Mouse (Mus musculus): ENCODE results near the gene Bcl2l1. TPM values are rescaled to one million over a fixed set of nuclear protein-coding genes. Genes with fewer than 3 reads are reported as not detected.

Bcl2l1 gene
- polyA plus RNA-seq, 1 experiment from 2014 or later, result 135 TPM

GRCm38 (mm10) chr2:152737306-152738221, 94.0 kb downstream of the Bcl2l1 start:
- Histone ChIP-seq H3K9me3 (ENCODE audit: control insufficient read depth, low read length) (no peaks in the 10 kb centered on the region), H3K4me2 (ENCODE audit: low read depth, low read length, severe bottlenecking) (peak overlapping the region; percentile 94), H3K4me3 (ENCODE audit: low read depth, low read length) (peak overlapping the region; percentile 58), H3K36me3 (ENCODE audit: control insufficient read depth, insufficient read depth, low read length) (no peaks in the 10 kb centered on the region), H3K4me1 (replicated peaks; ENCODE audit: control insufficient read depth, insufficient read depth, low read length) (peaks cover 28% of the 10 kb centered on the region), H3K9ac (ENCODE audit: low read length) (peak overlapping the region; percentile 80), H3K27ac (ENCODE audit: low read depth, low read length) (peak overlapping the region; percentile 41; the same call in 1 of the 2 replicates), H3K27me3 (ENCODE audit: control insufficient read depth, insufficient read depth, low read length) (peaks cover 5% of the 10 kb centered on the region)
- 19% methylated on average over 10 of the region's 10 CpGs for WGBS
- peak; percentile 59 for DNase-seq (ENCODE audit: low spot score)
- ATAC-seq (replicated peaks; ENCODE audit: low FRiP score), result no peak

GRCm38 (mm10) chr2:152736748-152737147, 94.8 kb downstream of the Bcl2l1 start:
- WGBS, result under 1% methylated on average over 22 of the region's 22 CpGs
- Histone ChIP-seq H3K4me1 (replicated peaks; ENCODE audit: control insufficient read depth, insufficient read depth, low read length) (peaks cover 28% of the 10 kb centered on the region), H3K9me3 (ENCODE audit: control insufficient read depth, low read length) (no peaks in the 10 kb centered on the region), H3K27ac (ENCODE audit: low read depth, low read length) (peak overlapping the region; percentile 67), H3K4me3 (ENCODE audit: low read depth, low read length) (peak overlapping the region; percentile 58), H3K36me3 (ENCODE audit: control insufficient read depth, insufficient read depth, low read length) (no peaks in the 10 kb centered on the region), H3K27me3 (ENCODE audit: control insufficient read depth, insufficient read depth, low read length) (peaks cover 5% of the 10 kb centered on the region), H3K9ac (ENCODE audit: low read length) (peak overlapping the region; percentile 80), H3K4me2 (ENCODE audit: low read depth, low read length, severe bottlenecking) (peak overlapping the region; percentile 94)
- no peak for ATAC-seq (replicated peaks; ENCODE audit: low FRiP score)
- peak; percentile 73 for DNase-seq (ENCODE audit: low spot score)

GRCm38 (mm10) chr2:152736090-152736601, 95.4 kb downstream of the Bcl2l1 start, which contains the start of gene Id1:
TSS of gene Id1 (plus strand) at chr2:152736251.
- Histone ChIP-seq H3K4me1 (replicated peaks; ENCODE audit: control insufficient read depth, insufficient read depth, low read length) (peaks cover 28% of the 10 kb centered on the region), H3K36me3 (ENCODE audit: control insufficient read depth, insufficient read depth, low read length) (no peaks in the 10 kb centered on the region), H3K27ac (ENCODE audit: low read depth, low read length) (peak within 1 kb of the TSS; percentile 81), H3K4me2 (ENCODE audit: low read depth, low read length, severe bottlenecking) (peak within 1 kb of the TSS; percentile 94), H3K27me3 (ENCODE audit: control insufficient read depth, insufficient read depth, low read length) (peaks cover 5% of the 10 kb centered on the region), H3K4me3 (ENCODE audit: low read depth, low read length) (peak within 1 kb of the TSS; percentile 58), H3K9me3 (ENCODE audit: control insufficient read depth, low read length) (no peaks in the 10 kb centered on the region), H3K9ac (ENCODE audit: low read length) (peak within 1 kb of the TSS; percentile 80)
- DNase-seq (ENCODE audit: low spot score) (peak; percentile 90), ATAC-seq (replicated peaks; ENCODE audit: low FRiP score) (peak; percentile 76)
- WGBS, result under 1% methylated on average over 28 of the region's 28 CpGs

GRCm38 (mm10) chr2:152734984-152735383, 96.5 kb downstream of the Bcl2l1 start:
- Histone ChIP-seq H3K4me1 (replicated peaks; ENCODE audit: control insufficient read depth, insufficient read depth, low read length) (peaks cover 26% of the 10 kb centered on the region), H3K27me3 (ENCODE audit: control insufficient read depth, insufficient read depth, low read length) (peaks cover 5% of the 10 kb centered on the region), H3K4me2 (ENCODE audit: low read depth, low read length, severe bottlenecking) (peak overlapping the region; percentile 94), H3K9me3 (ENCODE audit: control insufficient read depth, low read length) (no peaks in the 10 kb centered on the region), H3K9ac (ENCODE audit: low read length) (peak overlapping the region; percentile 50; the same call in 1 of the 2 replicates), H3K36me3 (ENCODE audit: control insufficient read depth, insufficient read depth, low read length) (no peaks in the 10 kb centered on the region), H3K4me3 (ENCODE audit: low read depth, low read length) (peak overlapping the region; percentile 58), H3K27ac (ENCODE audit: low read depth, low read length) (peak overlapping the region; percentile 81; the same call in 1 of the 2 replicates)
- ATAC-seq (replicated peaks; ENCODE audit: low FRiP score) (peak; percentile 89), DNase-seq (ENCODE audit: low spot score) (peak; percentile 98)
- WGBS, result under 1% methylated on average over 27 of the region's 28 CpGs

- Histone ChIP-seq H3K9ac (ENCODE audit: low read length) (peak overlapping the region; percentile 47; the same call in 1 of the 2 replicates), H3K27me3 (ENCODE audit: control insufficient read depth, insufficient read depth, low read length) (peaks cover 5% of the 10 kb centered on the region), H3K4me1 (replicated peaks; ENCODE audit: control insufficient read depth, insufficient read depth, low read length) (peaks cover 26% of the 10 kb centered on the region), H3K9me3 (ENCODE audit: control insufficient read depth, low read length) (no peaks in the 10 kb centered on the region), H3K4me3 (ENCODE audit: low read depth, low read length) (peak overlapping the region; percentile 58), H3K36me3 (ENCODE audit: control insufficient read depth, insufficient read depth, low read length) (no peaks in the 10 kb centered on the region), H3K27ac (ENCODE audit: low read depth, low read length) (no peak overlapping the region), H3K4me2 (ENCODE audit: low read depth, low read length, severe bottlenecking) (peak overlapping the region; percentile 94)
- no peak; the same call in 1 of the 2 replicates for ATAC-seq (replicated peaks; ENCODE audit: low FRiP score)
- DNase-seq (ENCODE audit: low spot score), result no peak
- 14% methylated on average over 10 of the region's 10 CpGs for WGBS
These were observed 97.0 kb downstream of the Bcl2l1 start for GRCm38 (mm10) chr2:152734501-152734900.

GRCm38 (mm10) chr2:152733201-152733600, 98.3 kb downstream of the Bcl2l1 start:
- 92% methylated on average over 2 of the region's 2 CpGs for WGBS
- Histone ChIP-seq H3K4me3 (ENCODE audit: low read depth, low read length) (no peak overlapping the region), H3K4me1 (replicated peaks; ENCODE audit: control insufficient read depth, insufficient read depth, low read length) (peaks cover 20% of the 10 kb centered on the region)

More at GRCm38 (mm10) chr2:152733201-152733600, 98.3 kb downstream of the Bcl2l1 start:
- Histone ChIP-seq H3K27me3 (ENCODE audit: control insufficient read depth, insufficient read depth, low read length) (peaks cover 4% of the 10 kb centered on the region), H3K36me3 (ENCODE audit: control insufficient read depth, insufficient read depth, low read length) (no peaks in the 10 kb centered on the region), H3K27ac (ENCODE audit: low read depth, low read length) (no peak overlapping the region), H3K9me3 (ENCODE audit: control insufficient read depth, low read length) (no peaks in the 10 kb centered on the region), H3K9ac (ENCODE audit: low read length) (no peak overlapping the region), H3K4me2 (ENCODE audit: low read depth, low read length, severe bottlenecking) (no peak overlapping the region)
- ATAC-seq (replicated peaks; ENCODE audit: low FRiP score), result no peak
- DNase-seq (ENCODE audit: low spot score), result no peak

Small RNA genes within 50 kb of the gene (microRNA-seq; reads per million reads assigned to microRNA genes)
- not detected for gene Gm23802 (ENCODE audit: insufficient number of aligned reads)
- 6.7 reads per million for gene Mir5622 (ENCODE audit: insufficient number of aligned reads)

Other genes starting within 250 kb of the Bcl2l1 start
- gene Defb45, start 232.3 kb downstream of the Bcl2l1 start, polyA plus RNA-seq (2014; fragmentation: Nextera tagmentation; extraction: Ambion mirVana), result not detected in 2 replicates
- not detected in 2 replicates for gene Defb36, start 227.4 kb downstream of the Bcl2l1 start, polyA plus RNA-seq (2014; fragmentation: Nextera tagmentation; extraction: Ambion mirVana)
- not detected in 2 replicates for gene Defb25, start 208.7 kb downstream of the Bcl2l1 start, polyA plus RNA-seq (2014; fragmentation: Nextera tagmentation; extraction: Ambion mirVana)
- 0.21 and 0.32 TPM in 2 replicates for gene Rem1, start 204.8 kb downstream of the Bcl2l1 start, polyA plus RNA-seq (2014; fragmentation: Nextera tagmentation; extraction: Ambion mirVana)
- 110 and 112 TPM in 2 replicates for gene H13, start 162.3 kb downstream of the Bcl2l1 start, polyA plus RNA-seq (2014; fragmentation: Nextera tagmentation; extraction: Ambion mirVana)
- gene Mcts2, start 144.7 kb downstream of the Bcl2l1 start, polyA plus RNA-seq (2014; fragmentation: Nextera tagmentation; extraction: Ambion mirVana), result 37.9 and 39.5 TPM in 2 replicates
- gene Id1, start 95.5 kb downstream of the Bcl2l1 start, polyA plus RNA-seq (2014; fragmentation: Nextera tagmentation; extraction: Ambion mirVana), result 51.1 and 53.1 TPM in 2 replicates
- 4.6 and 5.5 TPM in 2 replicates for gene Cox4i2, start 77.6 kb downstream of the Bcl2l1 start, polyA plus RNA-seq (2014; fragmentation: Nextera tagmentation; extraction: Ambion mirVana)
- 168 and 185 TPM in 2 replicates for gene Tpx2, start 16.2 kb upstream of the Bcl2l1 start, polyA plus RNA-seq (2014; fragmentation: Nextera tagmentation; extraction: Ambion mirVana)
- not detected in 2 replicates for gene Mylk2, start 79.6 kb upstream of the Bcl2l1 start, polyA plus RNA-seq (2014; fragmentation: Nextera tagmentation; extraction: Ambion mirVana)
- gene Foxs1, start 101.5 kb upstream of the Bcl2l1 start, polyA plus RNA-seq (2014; fragmentation: Nextera tagmentation; extraction: Ambion mirVana), result 1.4 and 2.3 TPM in 2 replicates
- 0.80 and 0.99 TPM in 2 replicates for gene Dusp15, start 120.0 kb upstream of the Bcl2l1 start, polyA plus RNA-seq (2014; fragmentation: Nextera tagmentation; extraction: Ambion mirVana)
- gene Ttll9, start 130.8 kb upstream of the Bcl2l1 start, polyA plus RNA-seq (2014; fragmentation: Nextera tagmentation; extraction: Ambion mirVana), result 1.5 and 1.6 TPM in 2 replicates
- gene Pdrg1, start 183.7 kb upstream of the Bcl2l1 start, polyA plus RNA-seq (2014; fragmentation: Nextera tagmentation; extraction: Ambion mirVana), result 64.9 and 77.5 TPM in 2 replicates
- gene Xkr7, start 200.1 kb upstream of the Bcl2l1 start, polyA plus RNA-seq (2014; fragmentation: Nextera tagmentation; extraction: Ambion mirVana), result 0.09 and 0.24 TPM in 2 replicates
- 0.99 and 1.3 TPM in 2 replicates for gene Ccm2l, start 234.2 kb upstream of the Bcl2l1 start, polyA plus RNA-seq (2014; fragmentation: Nextera tagmentation; extraction: Ambion mirVana)